Comparison of ENCODE assay signal across 9 mouse cellular contexts in the genomic region with DNA sequence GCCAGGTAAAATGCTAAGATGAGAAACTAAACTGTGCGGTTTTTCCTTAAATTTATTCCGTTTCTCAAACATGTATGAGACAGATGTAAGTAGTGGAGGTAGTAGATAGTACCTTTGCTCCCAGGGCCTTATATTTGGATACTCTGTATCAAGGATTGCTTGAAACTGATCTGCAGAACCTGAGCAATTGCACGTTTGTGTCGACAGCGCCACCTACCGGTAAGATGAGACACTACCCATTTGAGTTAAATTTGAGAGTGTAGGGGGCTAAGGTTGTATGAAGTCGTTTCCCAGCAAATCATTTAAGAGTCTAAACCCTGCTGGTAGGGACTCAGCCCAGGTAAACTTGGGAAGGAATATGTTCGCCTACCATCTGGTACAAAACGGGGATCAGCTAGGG. TPM values are rescaled to one million over a fixed set of nuclear protein-coding genes. Genes with fewer than 3 reads are reported as not detected.
DNase-seq lines count a peak whose midpoint lies in the region; ATAC-seq and TF ChIP-seq lines count a peak whose summit lies in the region.
"Had no signal": no experiment of that assay in that cellular context is flagged by ENCODE, and none has a peak within 500 bp of the region (broad histone marks: within the 10 kb centered on the region; RNA-seq: fewer than 3 reads in every experiment).

No protein-coding gene starts in this region.

- 7% methylated on average over 9 of the region's 9 CpGs for WGBS in limb, embryonic 10.5 days
- WGBS in midbrain, postnatal 0 days, result 9% methylated on average over 9 of the region's 9 CpGs

- no peaks in the 10 kb centered on the region for H3K9me3 ChIP-seq in limb, embryonic 10.5 days (replicated peaks)
- no peaks in the 10 kb centered on the region for H3K9me3 ChIP-seq in midbrain, postnatal 0 days (ENCODE audit: low read length)
- H3K9me3 ChIP-seq: neural tube, embryonic 12.5 days had no signal

- H3K27ac ChIP-seq in limb, embryonic 10.5 days, result no peak overlapping the region
- no peak overlapping the region for H3K27ac ChIP-seq in midbrain, postnatal 0 days (ENCODE audit: low read depth, low read length)
- H3K27ac ChIP-seq: neural tube, embryonic 12.5 days had no signal

- peak; percentile 60 for DNase-seq in right cerebral cortex, adult 18-20 months
- DNase-seq in right cerebral cortex, postnatal 25 days, result no peak
- peak; percentile 85 for DNase-seq in adrenal gland, postnatal 14 days
- peak; percentile 84 for DNase-seq in limb, embryonic 10.5 days (ENCODE audit: low spot score)
- peak; percentile 70 for DNase-seq in midbrain, postnatal 0 days (ENCODE audit: low spot score)
- peak; percentile 59 to 66 for DNase-seq in thymus, postnatal 36 days

- TF ChIP-seq CTCF in midbrain, postnatal 0 days (IDR thresholded peaks at IDR 0.05), result peak; percentile 93

- no peak overlapping the region for H3K9ac ChIP-seq in midbrain, postnatal 0 days (replicated peaks; ENCODE audit: low read length, poor library complexity, severe bottlenecking)
- H3K9ac ChIP-seq: neural tube, embryonic 12.5 days had no signal

- H3K4me2 ChIP-seq in midbrain, postnatal 0 days (ENCODE audit: low read depth, low read length, poor library complexity, severe bottlenecking), result no peak overlapping the region
- H3K4me2 ChIP-seq: neural tube, embryonic 12.5 days had no signal

- H3K4me3 ChIP-seq in limb, embryonic 10.5 days, result no peak overlapping the region
- no peak overlapping the region for H3K4me3 ChIP-seq in midbrain, postnatal 0 days (ENCODE audit: low read depth, low read length)
- H3K4me3 ChIP-seq: neural tube, embryonic 12.5 days had no signal

- no peaks in the 10 kb centered on the region for H3K36me3 ChIP-seq in limb, embryonic 10.5 days
- no peaks in the 10 kb centered on the region for H3K36me3 ChIP-seq in midbrain, postnatal 0 days (ENCODE audit: insufficient read depth, low read length)
- H3K36me3 ChIP-seq: neural tube, embryonic 12.5 days had no signal

- H3K4me1 ChIP-seq in limb, embryonic 10.5 days, result peaks cover 6% of the 10 kb centered on the region; the same call in 1 of the 2 replicates
- H3K4me1 ChIP-seq in midbrain, postnatal 0 days (ENCODE audit: insufficient read depth, low read length), result no peaks in the 10 kb centered on the region

- no peaks in the 10 kb centered on the region for H3K27me3 ChIP-seq in limb, embryonic 10.5 days (ENCODE audit: low read depth, poor library complexity, severe bottlenecking)
- H3K27me3 ChIP-seq in midbrain, postnatal 0 days (ENCODE audit: insufficient read depth, low read length), result no peaks in the 10 kb centered on the region
- H3K27me3 ChIP-seq: neural tube, embryonic 12.5 days had no signal

- ATAC-seq in erythroid progenitor cell, adult 5-6 weeks (replicated peaks; ENCODE audit: low FRiP score, poor library complexity, severe bottlenecking), result peak; percentile 84
- ATAC-seq in inflammation-experienced regulatory T-cells, adult 6 months, result peak; percentile 48
- ATAC-seq in midbrain, postnatal 0 days (ENCODE audit: low FRiP score), result peak; percentile 56; the same call in 1 of the 2 replicates

RNA-seq across cellular contexts. Expression of a gene that starts 45.8 kb away (rescaled TPM):
- total RNA-seq in adrenal gland, postnatal 14 days (2021), result 48.5 and 55.4 TPM in 2 replicates
- total RNA-seq in erythroid progenitor cell, adult 5-6 weeks (2015; ENCODE audit: low replicate concordance), result 124 and 134 TPM in 2 replicates
- 62.9 and 115 TPM in 2 replicates for total RNA-seq in erythroid progenitor cell, adult 5-6 weeks (2017; ENCODE audit: low replicate concordance)
- polyA plus RNA-seq in inflammation-experienced regulatory T-cells, adult 6 months (2017; shearing (Covaris generic)), result 10 to 100 TPM in 1 of 3 experiments, 1 to 10 TPM in 2; 7.2 to 10.1 (median 8.6) TPM
- polyA plus RNA-seq in limb, embryonic 10.5 days (2016; fragmentation: Nextera tagmentation; extraction: Ambion mirVana), result 11.2 and 12.0 TPM in 2 replicates
- 69.1 and 81.7 TPM in 2 replicates for total RNA-seq in midbrain, postnatal 0 days (2014; rRNA removed)
- 15.7 and 16.5 TPM in 2 replicates for polyA plus RNA-seq in midbrain, postnatal 0 days (2015; fragmentation: Nextera tagmentation; extraction: Ambion mirVana)

RNA-seq across cellular contexts. Expression of a gene that starts 46.2 kb away (rescaled TPM):
- total RNA-seq in adrenal gland, postnatal 14 days (2021), result not detected in 2 replicates
- total RNA-seq in erythroid progenitor cell, adult 5-6 weeks (2015; ENCODE audit: low replicate concordance), result not detected in 2 replicates
- not detected in 2 replicates for total RNA-seq in erythroid progenitor cell, adult 5-6 weeks (2017; ENCODE audit: low replicate concordance)
- under 1 TPM in 1 of 3 experiments, not detected in 2; 0.05 TPM for polyA plus RNA-seq in inflammation-experienced regulatory T-cells, adult 6 months (2017; shearing (Covaris generic))
- not detected in 2 replicates for polyA plus RNA-seq in limb, embryonic 10.5 days (2016; fragmentation: Nextera tagmentation; extraction: Ambion mirVana)
- total RNA-seq in midbrain, postnatal 0 days (2014; rRNA removed), result 0.05 TPM in 1 of 2 replicates, not detected in the other
- polyA plus RNA-seq in midbrain, postnatal 0 days (2015; fragmentation: Nextera tagmentation; extraction: Ambion mirVana), result not detected in 2 replicates
